Mouse (Mus musculus) C2C12 (cell line): ENCODE measurements around the gene Ccdc38.

ENCODE experiments used
- CEBPB ChIP-seq: IDR thresholded peaks from one replicate; pipeline ENCODE4 v1.6.1; 2011; ENCODE audit warnings: low read depth, mild to moderate bottlenecking, control low read depth, moderate library complexity
- CTCF ChIP-seq: IDR thresholded peaks from one replicate; pipeline ENCODE4 v1.5.1; 2011; ENCODE audit not compliant: control insufficient read depth, insufficient read depth, insufficient read length
- MAX ChIP-seq: IDR thresholded peaks from one replicate; pipeline ENCODE4 v1.6.1; 2011; ENCODE audit warnings: mild to moderate bottlenecking, control low read depth
- MYOG ChIP-seq: IDR thresholded peaks from one replicate; pipeline ENCODE4 v1.6.1; 2011; ENCODE audit not compliant: control insufficient read depth, insufficient read length; ENCODE audit errors: extremely low read depth
- USF1 ChIP-seq: IDR thresholded peaks from one replicate; pipeline ENCODE4 v1.6.1; 2011; ENCODE audit warnings: low read depth, mild to moderate bottlenecking, control low read depth, moderate library complexity

DNA sequence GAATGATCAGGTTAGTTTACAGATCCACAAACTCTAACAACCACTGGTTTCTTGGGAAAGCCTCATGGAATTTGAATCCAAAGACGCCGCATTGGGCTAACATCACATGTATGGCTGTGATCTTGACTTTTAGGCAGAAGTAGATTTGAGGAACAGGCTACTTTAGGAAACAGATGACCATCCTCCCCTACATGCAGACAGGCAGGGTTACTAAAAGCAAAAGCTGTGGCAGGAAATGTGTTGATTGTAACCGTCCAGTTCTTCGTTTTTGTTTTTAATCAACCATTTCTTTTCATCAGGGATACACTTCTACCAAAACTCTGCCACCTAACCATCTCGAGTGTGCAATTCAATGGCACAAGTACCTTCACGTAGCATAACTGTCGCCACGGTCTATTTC is 35.5 kb downstream of the Ccdc38 start:
- TF ChIP-seq CTCF (no peak), USF1 (no peak), MYOG (no peak), MAX (no peak), CEBPB (no peak)
